8 mouse cellular contexts compared by ENCODE assay signal in genomic region chr6:35133246-35133578, GRCm38 (mm10). TPM values are rescaled to one million over a fixed set of nuclear protein-coding genes. Genes with fewer than 3 reads are reported as not detected.
DNase-seq lines count a peak whose midpoint lies in the region; ATAC-seq and TF ChIP-seq lines count a peak whose summit lies in the region.

No protein-coding gene starts in this region.

- H3K4me2 ChIP-seq in neural tube, embryonic 11.5 days (ENCODE audit: low read depth), result peak overlapping the region; percentile 62
- peak overlapping the region; percentile 80 for H3K4me2 ChIP-seq in stomach, embryonic 14.5 days (replicated peaks; ENCODE audit: low read depth, low read length)

- H3K4me3 ChIP-seq in neural tube, embryonic 11.5 days (ENCODE audit: low read depth, low read length), result peak overlapping the region; percentile 73
- H3K4me3 ChIP-seq in forebrain, embryonic 10.5 days, result peak overlapping the region; percentile 63
- H3K4me3 ChIP-seq in liver, adult 2 months (ENCODE audit: insufficient read depth, low read depth, low read length), result peak overlapping the region; percentile 91
- peak overlapping the region; percentile 83 for H3K4me3 ChIP-seq in stomach, embryonic 14.5 days (ENCODE audit: low read depth, low read length)

- peak; percentile 89 for ATAC-seq in neural tube, embryonic 11.5 days (ENCODE audit: insufficient read depth, low FRiP score, low TSS enrichment)
- peak; percentile 89 for ATAC-seq in stomach, embryonic 14.5 days (ENCODE audit: insufficient number of reproducible peaks, insufficient read depth, low FRiP score, low read depth)

- WGBS in neural tube, embryonic 11.5 days, result 0% methylated on average over 20 of the region's 25 CpGs
- WGBS in forebrain, embryonic 10.5 days, result 0% methylated on average over 21 of the region's 25 CpGs
- WGBS in liver, adult 2 months, result under 1% methylated on average over 21 of the region's 25 CpGs
- WGBS in stomach, embryonic 14.5 days, result 0% methylated on average over 23 of the region's 25 CpGs

- H3K9ac ChIP-seq in neural tube, embryonic 11.5 days (ENCODE audit: low read length), result peak overlapping the region; percentile 78
- H3K9ac ChIP-seq in liver, adult 2 months (ENCODE audit: low read depth, low read length), result peak overlapping the region; percentile 94
- peak overlapping the region; percentile 78 for H3K9ac ChIP-seq in stomach, embryonic 14.5 days (replicated peaks; ENCODE audit: low read depth, low read length)

- TF ChIP-seq POLR2A in liver, adult 2 months (IDR thresholded peaks at IDR 0.05; ENCODE audit: extremely low read depth, insufficient read depth, low read length), result no peak

- H3K36me3 ChIP-seq in neural tube, embryonic 11.5 days (ENCODE audit: control insufficient read depth, insufficient read depth, low read length), result no peaks in the 10 kb centered on the region
- no peaks in the 10 kb centered on the region for H3K36me3 ChIP-seq in forebrain, embryonic 10.5 days (replicated peaks)
- H3K36me3 ChIP-seq in liver, adult 2 months (ENCODE audit: control insufficient read depth, insufficient read depth, low read length), result no peaks in the 10 kb centered on the region
- no peaks in the 10 kb centered on the region for H3K36me3 ChIP-seq in stomach, embryonic 14.5 days (ENCODE audit: control insufficient read depth, insufficient read depth, low read length)

- no peak for TF ChIP-seq CTCF in liver, adult 2 months (IDR thresholded peaks at IDR 0.05; ENCODE audit: low read depth, low read length)

- H3K27ac ChIP-seq in neural tube, embryonic 11.5 days (ENCODE audit: low read depth, low read length), result peak overlapping the region; percentile 77
- H3K27ac ChIP-seq in forebrain, embryonic 10.5 days, result peak overlapping the region; percentile 91
- H3K27ac ChIP-seq in liver, adult 2 months (replicated peaks; ENCODE audit: insufficient read depth, low read depth, low read length), result peak overlapping the region; percentile 85
- H3K27ac ChIP-seq in stomach, embryonic 14.5 days (ENCODE audit: low read length), result peak overlapping the region; percentile 92

- no peak for DNase-seq in neural tube, embryonic 11.5 days (ENCODE audit: low spot score)
- DNase-seq in neural tube, embryonic 10.5 days (ENCODE audit: extremely low spot score, low spot score), result no peak
- no peak for DNase-seq in forebrain, embryonic 10.5 days (ENCODE audit: extremely low spot score, low spot score)
- no peak for DNase-seq in liver, adult 2 months (ENCODE audit: extremely low read depth, low read depth, low spot score)
- DNase-seq in urinary bladder, adult 2 months (ENCODE audit: low spot score), result no peak
- DNase-seq in cerebellum, adult 11-12 months, result no peak
- no peak for DNase-seq in lung, postnatal 14 days

- H3K27me3 ChIP-seq in neural tube, embryonic 11.5 days (ENCODE audit: control insufficient read depth, insufficient read depth, low read length), result no peaks in the 10 kb centered on the region
- H3K27me3 ChIP-seq in forebrain, embryonic 10.5 days (ENCODE audit: poor library complexity, severe bottlenecking), result no peaks in the 10 kb centered on the region
- H3K27me3 ChIP-seq in liver, adult 2 months (ENCODE audit: control insufficient read depth, insufficient read depth, low read length), result no peaks in the 10 kb centered on the region
- H3K27me3 ChIP-seq in stomach, embryonic 14.5 days (ENCODE audit: control insufficient read depth, insufficient read depth, low read length), result no peaks in the 10 kb centered on the region

- no peaks in the 10 kb centered on the region for H3K9me3 ChIP-seq in neural tube, embryonic 11.5 days (ENCODE audit: control insufficient read depth, low read length)
- no peaks in the 10 kb centered on the region for H3K9me3 ChIP-seq in forebrain, embryonic 10.5 days
- no peaks in the 10 kb centered on the region for H3K9me3 ChIP-seq in stomach, embryonic 14.5 days (ENCODE audit: control insufficient read depth, low read depth, low read length)

- H3K4me1 ChIP-seq in neural tube, embryonic 11.5 days (ENCODE audit: control insufficient read depth, insufficient read depth, low read length), result peaks cover 2% of the 10 kb centered on the region; the same call in 1 of the 2 replicates
- H3K4me1 ChIP-seq in forebrain, embryonic 10.5 days, result peaks cover 29% of the 10 kb centered on the region
- H3K4me1 ChIP-seq in liver, adult 2 months (ENCODE audit: control insufficient read depth, insufficient read depth, low read length), result peaks cover 13% of the 10 kb centered on the region
- H3K4me1 ChIP-seq in stomach, embryonic 14.5 days (ENCODE audit: control insufficient read depth, insufficient read depth, low read length), result peaks cover 15% of the 10 kb centered on the region; the same call in 1 of the 2 replicates

- peaks cover 15% of the 10 kb centered on the region; the same call in 1 of the 2 replicates for H3K79me2 ChIP-seq in liver, adult 2 months (ENCODE audit: control insufficient read depth, insufficient read depth, low read length)

RNA-seq across cellular contexts. Expression of gene Cnot4, which starts 0.3 kb away (rescaled TPM):
- polyA plus RNA-seq in neural tube, embryonic 11.5 days (2014; fragmentation: Nextera tagmentation; extraction: Ambion mirVana), result 36.3 and 38.8 TPM in 2 replicates
- 24.5 and 25.5 TPM in 2 replicates for polyA plus RNA-seq in forebrain, embryonic 10.5 days (2016; fragmentation: Nextera tagmentation; extraction: Ambion mirVana)
- 8.1 and 8.5 TPM in 2 replicates for total RNA-seq in liver, adult 2 months (2014; rRNA removed)
- 4.6 and 5.4 TPM in 2 replicates for polyA plus RNA-seq in liver, adult 2 months (2012; rRNA removed)
- 36.5 and 40.4 TPM in 2 replicates for polyA plus RNA-seq in stomach, embryonic 14.5 days (2014; fragmentation: Nextera tagmentation; extraction: Ambion mirVana)
- 16.1 and 17.4 TPM in 2 replicates for polyA plus RNA-seq in urinary bladder, adult 2 months (2012; rRNA removed)

RNA-seq across cellular contexts. Expression of gene Nup205, which starts 44.0 kb away (rescaled TPM):
- 55.7 and 56.1 TPM in 2 replicates for polyA plus RNA-seq in neural tube, embryonic 11.5 days (2014; fragmentation: Nextera tagmentation; extraction: Ambion mirVana)
- polyA plus RNA-seq in forebrain, embryonic 10.5 days (2016; fragmentation: Nextera tagmentation; extraction: Ambion mirVana), result 58.4 and 60.5 TPM in 2 replicates
- total RNA-seq in liver, adult 2 months (2014; rRNA removed), result 9.5 and 10.6 TPM in 2 replicates
- 4.2 and 6.4 TPM in 2 replicates for polyA plus RNA-seq in liver, adult 2 months (2012; rRNA removed)
- 42.3 and 46.7 TPM in 2 replicates for polyA plus RNA-seq in stomach, embryonic 14.5 days (2014; fragmentation: Nextera tagmentation; extraction: Ambion mirVana)
- 15.8 and 19.3 TPM in 2 replicates for polyA plus RNA-seq in urinary bladder, adult 2 months (2012; rRNA removed)
